Mouse (Mus musculus) liver, embryonic 13.5 days (tissue): ENCODE measurements at regions not wholly inside any gene's neighbourhood (a gene's known extent, or its start where the extent isn't known, plus 50 kb on each side); places are given as distances from the start of the nearest gene placed in this dataset.

ENCODE experiments used
- ATAC-seq: fragments of 200-750 bp; cut with Nextera tagmentation; 2 replicates; pipeline ENCODE4 v1.8.0; 2017; ENCODE audit warnings: low read depth, mild to moderate bottlenecking, moderate number of reproducible peaks, moderate library complexity
- DNase-seq: peaks from one replicate; pipeline ENCODE4 v3.0.0; 2022
- H3K27ac ChIP-seq: fragments of 300-500 bp; sonication (generic); 2 replicates; pipeline ENCODE4 v1.5.1; 2015; ENCODE audit warnings: moderate library complexity, mild to moderate bottlenecking, inconsistent platforms
- H3K27me3 ChIP-seq: fragments of 300-500 bp; sonication (generic); 2 replicates; pipeline ENCODE4 v1.6.1; 2015; ENCODE audit warnings: mild to moderate bottlenecking, inconsistent platforms
- H3K36me3 ChIP-seq: fragments of 300-500 bp; sonication (generic); 2 replicates; pipeline ENCODE4 v1.6.1; 2015; ENCODE audit warnings: mild to moderate bottlenecking, inconsistent platforms
- H3K4me1 ChIP-seq: fragments of 300-500 bp; sonication (generic); replicated peaks from 2 replicates; pipeline ENCODE4 v1.6.1; 2015; ENCODE audit warnings: inconsistent platforms
- H3K4me2 ChIP-seq: fragments of 300-500 bp; sonication (generic); 2 replicates; pipeline ENCODE4 v1.6.1; 2015; ENCODE audit warnings: inconsistent platforms, mild to moderate bottlenecking, moderate library complexity
- H3K4me3 ChIP-seq: fragments of 300-500 bp; sonication (generic); replicated peaks from 2 replicates; pipeline ENCODE4 v1.5.1; 2015; ENCODE audit warnings: mild to moderate bottlenecking, inconsistent platforms
- H3K9ac ChIP-seq: fragments of 300-500 bp; sonication (generic); 2 replicates; pipeline ENCODE4 v1.6.1; 2015; ENCODE audit warnings: mild to moderate bottlenecking, inconsistent platforms
- H3K9me3 ChIP-seq: fragments of 300-500 bp; sonication (generic); replicated peaks from 2 replicates; pipeline ENCODE4 v1.6.1; 2016; ENCODE audit warnings: inconsistent platforms
- WGBS: fragments of 180-500 bp; shearing (Covaris S2); methylation state at CpG from one replicate; pipeline ENCODE4 v1.1.7; 2015; ENCODE audit not compliant: insufficient replicate concordance; 5-methylcytosine and 5-hydroxymethylcytosine counted together

- no peaks in the 10 kb centered on the region for H3K9me3 ChIP-seq
- 61% methylated on average over 4 of the region's 4 CpGs for WGBS
- H3K4me3 ChIP-seq, result no peak overlapping the region
- peaks cover 28% of the 10 kb centered on the region for H3K4me1 ChIP-seq
- H3K27ac ChIP-seq, result no peak overlapping the region
- no peak for DNase-seq
- H3K36me3 ChIP-seq, result no peaks in the 10 kb centered on the region
- H3K9ac ChIP-seq, result no peak overlapping the region
- H3K27me3 ChIP-seq, result no peaks in the 10 kb centered on the region
- no peak overlapping the region for H3K4me2 ChIP-seq
- no peak for ATAC-seq
Measured at GRCm38 (mm10) chr17:45966736-45967135, 65.4 kb downstream of the Vegfa start.

GRCm38 (mm10) chr17:45964031-45964430, 68.1 kb downstream of the Vegfa start:
- no peak overlapping the region for H3K9ac ChIP-seq
- no peak for DNase-seq
- H3K4me2 ChIP-seq, result no peak overlapping the region
- peaks cover 11% of the 10 kb centered on the region for H3K4me1 ChIP-seq
- no peaks in the 10 kb centered on the region for H3K27me3 ChIP-seq
- H3K9me3 ChIP-seq, result no peaks in the 10 kb centered on the region
- no peak overlapping the region for H3K4me3 ChIP-seq
- 0 out of 2 replicates have a peak, but pooled peaks have one; percentile 23 for ATAC-seq
- no peak overlapping the region for H3K27ac ChIP-seq
- H3K36me3 ChIP-seq, result no peaks in the 10 kb centered on the region

GRCm38 (mm10) chr17:45963332-45963731, 68.8 kb downstream of the Vegfa start:
- H3K9ac ChIP-seq, result no peak overlapping the region

DNA sequence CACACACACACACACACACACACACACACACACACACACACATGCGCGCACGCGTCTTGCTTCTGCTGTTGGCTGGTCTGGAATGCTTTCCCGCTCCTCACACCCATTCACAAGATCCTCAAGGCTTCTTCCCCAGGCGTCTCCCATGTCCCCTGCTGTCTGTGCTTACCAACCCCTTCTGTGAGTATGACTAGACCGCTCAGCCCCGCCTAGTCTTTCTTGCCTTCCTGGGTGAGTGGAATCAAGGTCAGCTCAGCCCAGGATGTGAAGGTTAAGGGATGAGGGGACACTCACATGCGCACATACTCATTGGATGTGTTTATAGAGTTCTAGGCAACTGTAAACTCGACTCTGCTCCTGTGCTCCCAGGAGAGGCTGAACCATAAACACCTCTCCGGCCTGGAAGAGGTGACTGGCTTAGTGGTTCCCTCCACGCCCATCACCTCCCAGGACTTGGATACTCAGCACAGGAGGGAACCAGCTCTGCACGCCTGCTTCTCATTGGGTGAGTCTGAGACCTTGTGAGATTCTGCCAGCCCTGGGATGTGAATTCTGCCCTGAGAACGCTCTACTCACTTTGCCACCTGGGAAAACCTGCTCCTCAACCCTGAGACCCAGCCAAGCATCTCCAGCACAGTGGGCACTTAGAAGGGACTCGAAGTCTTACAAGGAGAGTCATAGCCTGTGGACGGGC, 70.4 kb downstream of the Vegfa start:
- Histone ChIP-seq H3K4me3 (no peak overlapping the region), H3K27ac (no peak overlapping the region), H3K36me3 (no peaks in the 10 kb centered on the region), H3K9ac (no peak overlapping the region), H3K4me1 (peaks cover 23% of the 10 kb centered on the region), H3K4me2 (no peak overlapping the region), H3K9me3 (no peaks in the 10 kb centered on the region), H3K27me3 (no peaks in the 10 kb centered on the region)
- 71% methylated on average over 16 of the region's 16 CpGs for WGBS
- DNase-seq, result no peak
- ATAC-seq, result no peak

More at GRCm38 (mm10) chr17:45963332-45963731, 68.8 kb downstream of the Vegfa start:
- H3K36me3 ChIP-seq, result no peaks in the 10 kb centered on the region
- ATAC-seq (no peak), DNase-seq (no peak)
- H3K27ac ChIP-seq, result no peak overlapping the region
- H3K27me3 ChIP-seq, result no peaks in the 10 kb centered on the region
- no peak overlapping the region for H3K4me3 ChIP-seq
- 57% methylated on average over 3 of the region's 3 CpGs for WGBS
- H3K4me1 ChIP-seq, result peaks cover 16% of the 10 kb centered on the region
- no peaks in the 10 kb centered on the region for H3K9me3 ChIP-seq
- no peak overlapping the region for H3K4me2 ChIP-seq

DNA sequence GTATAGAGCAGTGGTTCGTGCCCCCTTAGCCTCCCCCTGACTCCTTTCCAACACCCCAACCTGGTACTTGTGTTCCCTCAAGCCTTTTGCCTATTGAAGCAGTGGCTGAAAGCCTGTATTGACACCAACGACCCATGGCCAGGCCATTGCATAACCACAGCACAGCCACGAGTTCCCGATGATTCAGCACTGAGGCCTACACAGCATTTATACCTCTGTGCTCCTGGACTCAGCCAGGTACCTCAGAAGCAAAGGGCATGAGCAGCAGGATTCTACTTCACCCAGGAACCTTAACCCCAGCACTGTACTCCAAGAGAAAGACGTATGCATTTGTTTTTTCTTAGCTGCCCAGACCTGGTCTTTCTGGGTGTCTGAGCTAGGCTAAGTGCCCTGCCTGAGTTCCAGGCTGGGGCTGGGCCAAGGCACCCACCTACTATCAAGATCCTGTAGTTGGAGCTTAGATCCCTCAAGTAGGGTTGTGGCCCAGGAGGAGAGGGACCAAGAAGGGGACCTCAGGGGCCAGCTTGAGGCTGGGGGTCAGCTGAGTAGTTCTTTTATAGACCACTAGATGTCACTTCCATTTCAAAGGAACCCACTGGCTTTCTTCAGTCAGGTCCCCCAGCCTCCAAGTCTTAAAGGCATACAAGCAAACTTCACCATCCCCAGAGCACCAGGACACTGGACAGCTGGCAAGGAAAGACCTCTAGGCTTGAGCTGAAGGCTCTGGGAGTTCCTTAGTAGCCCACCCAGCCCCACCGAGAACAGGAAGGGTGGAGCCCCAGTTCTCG, 73.9 kb downstream of the Vegfa start:
- WGBS, result 28% methylated on average over 7 of the region's 7 CpGs
- Histone ChIP-seq H3K4me1 (peaks cover 21% of the 10 kb centered on the region), H3K9ac (no peak overlapping the region), H3K9me3 (no peaks in the 10 kb centered on the region), H3K27me3 (no peaks in the 10 kb centered on the region), H3K4me3 (no peak overlapping the region), H3K36me3 (no peaks in the 10 kb centered on the region), H3K4me2 (no peak overlapping the region), H3K27ac (no peak overlapping the region; the same call in 1 of the 2 replicates)
- DNase-seq (no peak), ATAC-seq (peak; percentile 66; the same call in 1 of the 2 replicates)

GRCm38 (mm10) chr17:45955481-45955880, 76.7 kb downstream of the Vegfa start:
- H3K27me3 ChIP-seq, result no peaks in the 10 kb centered on the region
- peaks cover 24% of the 10 kb centered on the region for H3K4me1 ChIP-seq
- no peaks in the 10 kb centered on the region for H3K36me3 ChIP-seq
- no peaks in the 10 kb centered on the region for H3K9me3 ChIP-seq
- no peak overlapping the region for H3K4me3 ChIP-seq
- no peak overlapping the region for H3K4me2 ChIP-seq
- no peak overlapping the region for H3K27ac ChIP-seq
- no peak overlapping the region for H3K9ac ChIP-seq
- 57% methylated on average over 10 of the region's 10 CpGs for WGBS
- no peak for DNase-seq
- ATAC-seq, result no peak

GRCm38 (mm10) chr17:45954824-45955223, 77.3 kb downstream of the Vegfa start:
- Histone ChIP-seq H3K4me1 (peaks cover 25% of the 10 kb centered on the region), H3K27me3 (no peaks in the 10 kb centered on the region), H3K4me2 (no peak overlapping the region), H3K9me3 (no peaks in the 10 kb centered on the region), H3K4me3 (no peak overlapping the region), H3K27ac (no peak overlapping the region), H3K36me3 (no peaks in the 10 kb centered on the region), H3K9ac (no peak overlapping the region)
- DNase-seq, result no peak
- ATAC-seq, result no peak
- WGBS, result 58% methylated on average over 7 of the region's 7 CpGs

GRCm38 (mm10) chr17:45953523-45953922, 78.6 kb downstream of the Vegfa start:
- DNase-seq (no peak), ATAC-seq (no peak)
- Histone ChIP-seq H3K9ac (no peak overlapping the region), H3K9me3 (no peaks in the 10 kb centered on the region), H3K27ac (no peak overlapping the region), H3K4me2 (no peak overlapping the region), H3K36me3 (no peaks in the 10 kb centered on the region), H3K4me1 (peaks cover 23% of the 10 kb centered on the region), H3K27me3 (no peaks in the 10 kb centered on the region), H3K4me3 (no peak overlapping the region)
- whole genome bisulfite sequencing, result 57% methylated on average over 8 of the region's 8 CpGs

DNA sequence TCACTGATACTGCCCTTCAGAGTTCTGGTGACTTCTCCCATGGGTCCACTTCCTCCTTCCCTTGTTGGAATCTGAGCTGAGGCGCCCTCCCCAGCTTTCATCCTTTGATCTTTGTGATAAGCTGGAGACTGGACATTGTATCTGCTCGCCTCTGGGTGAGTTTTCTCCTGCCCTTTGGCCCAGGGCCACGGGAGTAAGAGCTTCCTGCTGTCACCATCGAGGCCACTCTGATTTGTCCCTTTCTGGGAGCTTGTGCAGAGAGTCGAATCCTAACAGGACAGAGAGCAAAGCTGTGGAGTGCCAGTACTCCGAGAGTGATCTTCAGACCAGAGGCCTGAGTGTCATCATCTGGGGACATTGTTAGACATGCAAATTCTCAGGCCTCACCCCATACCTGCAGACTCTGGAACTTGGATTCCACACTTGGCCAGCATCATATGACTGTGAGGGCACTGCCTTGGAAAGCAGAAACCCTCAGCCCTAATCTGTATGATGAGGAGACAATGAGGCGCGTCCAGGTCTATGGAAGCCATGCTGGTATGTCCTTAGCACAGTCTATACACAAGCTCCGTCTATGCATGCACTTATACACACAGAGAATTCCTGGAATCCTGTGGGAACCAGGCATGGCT, 81.5 kb downstream of the Vegfa start:
- WGBS, result 39% methylated on average over 9 of the region's 9 CpGs
- DNase-seq, result no peak
- Histone ChIP-seq H3K27me3 (no peaks in the 10 kb centered on the region), H3K4me3 (no peak overlapping the region), H3K9me3 (no peaks in the 10 kb centered on the region), H3K9ac (no peak overlapping the region), H3K36me3 (no peaks in the 10 kb centered on the region), H3K4me1 (peaks cover 17% of the 10 kb centered on the region), H3K27ac (no peak overlapping the region), H3K4me2 (no peak overlapping the region)
- ATAC-seq, result no peak

GRCm38 (mm10) chr17:45949141-45949540, 83.0 kb downstream of the Vegfa start:
- 61% methylated on average over 6 of the region's 6 CpGs for WGBS
- no peak overlapping the region for H3K9ac ChIP-seq
- no peaks in the 10 kb centered on the region for H3K36me3 ChIP-seq
- H3K9me3 ChIP-seq, result no peaks in the 10 kb centered on the region
- H3K4me3 ChIP-seq, result no peak overlapping the region
- no peak overlapping the region for H3K27ac ChIP-seq
- ATAC-seq, result no peak
- no peaks in the 10 kb centered on the region for H3K27me3 ChIP-seq
- no peak for DNase-seq
- no peak overlapping the region for H3K4me2 ChIP-seq
- H3K4me1 ChIP-seq, result peaks cover 14% of the 10 kb centered on the region

DNA sequence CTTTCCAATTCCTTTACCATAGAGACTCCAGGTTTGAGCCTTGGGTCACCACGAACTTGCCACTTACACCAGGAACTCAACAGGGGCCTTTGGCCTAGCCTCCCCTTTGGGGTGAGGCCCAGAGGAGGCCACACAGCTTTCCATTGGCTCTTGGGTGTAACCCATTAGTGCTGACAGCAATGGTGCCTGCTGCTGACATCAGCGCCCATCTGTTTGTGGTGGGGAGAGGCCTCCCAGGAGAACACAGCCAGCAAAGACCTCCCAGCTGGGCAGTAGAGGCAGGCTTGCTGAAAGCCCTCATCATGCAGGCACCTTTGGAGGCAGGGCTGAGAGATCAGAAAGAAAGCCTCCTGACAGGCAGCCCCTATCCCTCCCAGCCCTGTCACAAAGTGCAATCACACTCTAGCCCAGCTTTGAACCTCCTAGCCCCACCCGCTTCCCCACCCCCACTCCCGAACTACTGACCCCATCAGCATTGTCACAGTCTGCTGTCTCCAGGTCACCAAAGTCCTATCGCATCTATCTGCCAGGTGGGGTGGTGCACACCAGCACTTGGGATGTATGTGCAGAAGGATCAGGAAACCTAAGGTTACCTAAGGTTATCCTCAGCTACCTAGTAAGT, 83.7 kb downstream of the Vegfa start:
- no peak for DNase-seq
- Histone ChIP-seq H3K9me3 (no peaks in the 10 kb centered on the region), H3K27ac (no peak overlapping the region), H3K4me1 (peaks cover 14% of the 10 kb centered on the region), H3K4me3 (no peak overlapping the region), H3K27me3 (no peaks in the 10 kb centered on the region), H3K36me3 (no peaks in the 10 kb centered on the region), H3K4me2 (no peak overlapping the region), H3K9ac (no peak overlapping the region)
- ATAC-seq, result peak; percentile 74
- WGBS, result 53% methylated on average over 5 of the region's 5 CpGs
